ENCODE assay signal across 10 mouse cellular contexts in the genomic region with DNA sequence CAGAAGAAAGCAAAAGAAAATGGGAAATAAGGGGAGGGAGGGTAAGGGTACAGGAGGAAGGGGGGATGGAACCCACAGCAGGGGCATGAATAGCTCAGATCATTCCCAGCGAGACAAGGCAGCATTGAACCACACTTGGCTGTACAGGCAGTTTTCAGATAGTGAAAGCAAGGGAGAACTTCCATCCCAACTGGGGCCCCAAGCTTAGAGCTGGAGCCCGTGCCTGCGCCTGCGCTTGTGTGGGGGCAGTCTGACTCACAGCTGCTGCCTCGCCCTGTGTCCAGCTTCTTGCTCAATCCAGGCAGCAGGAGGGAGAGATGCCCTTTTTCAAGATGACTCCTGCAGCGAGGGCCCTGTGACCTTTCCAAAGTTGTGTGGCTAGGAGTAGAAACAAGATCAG.
DNase-seq lines count a peak whose midpoint lies in the region; ATAC-seq and TF ChIP-seq lines count a peak whose summit lies in the region.
"Had no signal": no experiment of that assay in that cellular context is flagged by ENCODE, and none has a peak within 500 bp of the region (broad histone marks: within the 10 kb centered on the region; RNA-seq: fewer than 3 reads in every experiment).

No protein-coding gene starts in this region.

- no peak overlapping the region for H3K9ac ChIP-seq in kidney, postnatal 0 days (ENCODE audit: low read depth, low read length)
- no peak overlapping the region for H3K9ac ChIP-seq in midbrain, embryonic 13.5 days (replicated peaks)
- H3K9ac ChIP-seq: limb, embryonic 15.5 days had no signal

- no peaks in the 10 kb centered on the region for H3K36me3 ChIP-seq in kidney, postnatal 0 days (ENCODE audit: insufficient read depth, low read length)
- H3K36me3 ChIP-seq in kidney, adult 2 months (ENCODE audit: control insufficient read depth, insufficient read depth, low read length), result no peaks in the 10 kb centered on the region
- no peaks in the 10 kb centered on the region for H3K36me3 ChIP-seq in midbrain, embryonic 13.5 days
- H3K36me3 ChIP-seq: G1E; limb, embryonic 15.5 days had no signal

- 35% methylated on average over 6 of the region's 6 CpGs for WGBS in kidney, postnatal 0 days
- WGBS in kidney, adult 2 months, result 70% methylated on average over 6 of the region's 6 CpGs
- 17% methylated on average over 6 of the region's 6 CpGs for WGBS in midbrain, embryonic 13.5 days

- no peak overlapping the region for H3K4me2 ChIP-seq in kidney, postnatal 0 days (ENCODE audit: low read length)
- H3K4me2 ChIP-seq in midbrain, embryonic 13.5 days (replicated peaks), result no peak overlapping the region
- H3K4me2 ChIP-seq: limb, embryonic 15.5 days had no signal

- TF ChIP-seq POLR2A in kidney, adult 2 months (IDR thresholded peaks at IDR 0.05; ENCODE audit: low read depth, low read length), result no peak
- TF ChIP-seq POLR2A in bone marrow macrophage, adult 2 months (IDR thresholded peaks at IDR 0.05; ENCODE audit: borderline replicate concordance, low read depth, low read length), result no peak

- no peak; the same call in 1 of the 2 replicates for ATAC-seq in kidney, postnatal 0 days (replicated peaks; ENCODE audit: low FRiP score, low read depth)
- ATAC-seq in midbrain, embryonic 13.5 days, result peak; percentile 60; the same call in 1 of the 2 replicates
- no peak for ATAC-seq in erythroblast, adult 5-6 weeks (replicated peaks; ENCODE audit: low FRiP score, poor library complexity, severe bottlenecking)

- H3K27ac ChIP-seq in kidney, postnatal 0 days, result no peak overlapping the region
- H3K27ac ChIP-seq in kidney, adult 2 months (ENCODE audit: insufficient read depth, low read depth, low read length), result no peak overlapping the region
- no peak overlapping the region for H3K27ac ChIP-seq in bone marrow macrophage, adult 2 months (ENCODE audit: insufficient read depth, low read depth, low read length)
- peak overlapping the region; percentile 68; the same call in 1 of the 2 replicates for H3K27ac ChIP-seq in layer of hippocampus, adult 2 months
- H3K27ac ChIP-seq in midbrain, embryonic 13.5 days, result no peak overlapping the region
- H3K27ac ChIP-seq: limb, embryonic 15.5 days had no signal

- no peak for TF ChIP-seq CTCF in kidney, postnatal 0 days (IDR thresholded peaks at IDR 0.05; ENCODE audit: low read depth)
- no peak for TF ChIP-seq CTCF in kidney, adult 2 months (conservative IDR thresholded peaks at IDR 0.05; ENCODE audit: insufficient read depth, insufficient read length, low read depth, low read length)
- no peak for TF ChIP-seq CTCF in bone marrow macrophage, adult 2 months (IDR thresholded peaks at IDR 0.05; ENCODE audit: low read depth, low read length)
- no peak for TF ChIP-seq CTCF in layer of hippocampus, adult 2 months (conservative IDR thresholded peaks at IDR 0.05)

- no peak overlapping the region for H3K4me3 ChIP-seq in kidney, postnatal 0 days (replicated peaks; ENCODE audit: low read depth, low read length)
- no peak overlapping the region for H3K4me3 ChIP-seq in kidney, adult 2 months (ENCODE audit: insufficient read depth, low read depth, low read length)
- peak overlapping the region; percentile 8; the same call in 1 of the 2 replicates for H3K4me3 ChIP-seq in bone marrow macrophage, adult 2 months (ENCODE audit: insufficient read depth, low read length)
- H3K4me3 ChIP-seq in layer of hippocampus, adult 2 months, result no peak overlapping the region
- no peak overlapping the region for H3K4me3 ChIP-seq in midbrain, embryonic 13.5 days (replicated peaks)
- H3K4me3 ChIP-seq: limb, embryonic 15.5 days had no signal

- no peaks in the 10 kb centered on the region for H3K27me3 ChIP-seq in kidney, postnatal 0 days (ENCODE audit: insufficient read depth, low read length)
- H3K27me3 ChIP-seq in kidney, adult 2 months (replicated peaks; ENCODE audit: control insufficient read depth, insufficient read depth, low read length), result no peaks in the 10 kb centered on the region
- no peaks in the 10 kb centered on the region for H3K27me3 ChIP-seq in midbrain, embryonic 13.5 days
- H3K27me3 ChIP-seq: limb, embryonic 15.5 days had no signal

- no peaks in the 10 kb centered on the region for H3K4me1 ChIP-seq in kidney, postnatal 0 days (replicated peaks; ENCODE audit: insufficient read depth, low read length)
- no peaks in the 10 kb centered on the region for H3K4me1 ChIP-seq in kidney, adult 2 months (ENCODE audit: control insufficient read depth, insufficient read depth, low read length)
- 0 out of 2 replicates have a peak, but pooled peaks cover 2% of the 10 kb centered on the region for H3K4me1 ChIP-seq in bone marrow macrophage, adult 2 months (ENCODE audit: control insufficient read depth, insufficient read depth, low read length)
- H3K4me1 ChIP-seq in midbrain, embryonic 13.5 days (replicated peaks), result peaks cover 9% of the 10 kb centered on the region

- peak; percentile 18 for DNase-seq in kidney, postnatal 0 days (ENCODE audit: low spot score)
- DNase-seq in kidney, adult 2 months, result no peak
- peak; percentile 25 for DNase-seq in gastrocnemius, postnatal 10 days
- DNase-seq in layer of hippocampus, adult 2 months (ENCODE audit: low spot score in 2 of 2), result peak; percentile 16 to 37
- peak; percentile 67 to 69 for DNase-seq in urinary bladder, postnatal 4 days (ENCODE audit: low spot score in 2 of 2)

- no peaks in the 10 kb centered on the region for H3K9me3 ChIP-seq in kidney, postnatal 0 days (replicated peaks; ENCODE audit: low read length)
- no peaks in the 10 kb centered on the region for H3K9me3 ChIP-seq in midbrain, embryonic 13.5 days
- H3K9me3 ChIP-seq: limb, embryonic 15.5 days had no signal
